Mouse (Mus musculus) MEL (cell line): ENCODE results near the gene Isg20l2. TPM values are rescaled to one million over a fixed set of nuclear protein-coding genes. Genes with fewer than 3 reads are reported as not detected.
A peak's percentile ranks its signal among the peaks of the same experiment; 100 is the strongest.

Experiments used
- DNase-seq: peaks from one replicate; pipeline ENCODE4 v3.0.0; 2011; ENCODE audit warnings: low read depth, low spot score
- H3K27ac ChIP-seq: 2 replicates; pipeline ENCODE4 v1.5.1; 2012; ENCODE audit warnings: low read depth, mild to moderate bottlenecking, control low read depth, low read length, moderate library complexity; ENCODE audit not compliant: control insufficient read depth
- H3K27me3 ChIP-seq, 2 experiments: fragments of 150-350 bp in 1 of 2; sonication (generic) in 1 of 2; 2 replicates each; pipeline ENCODE4 v1.6.1; 2012; ENCODE audit warnings: low read length in 2 of 2, mild to moderate bottlenecking in 2 of 2, improper control_type of control experiment in 1 of 2, moderate library complexity in 1 of 2; ENCODE audit not compliant: insufficient read depth in 2 of 2, control insufficient read depth in 1 of 2
- H3K36me3 ChIP-seq, 2 experiments: 2 replicates each; pipeline ENCODE4 v1.6.1; 2012 to 2014; ENCODE audit warnings: low read length in 2 of 2, improper control_type of control experiment in 1 of 2, inconsistent platforms in 1 of 2, mild to moderate bottlenecking in 1 of 2; ENCODE audit not compliant: insufficient read depth in 2 of 2, control insufficient read depth in 1 of 2
- H3K4me1 ChIP-seq, 2 experiments: fragments of 150-350 bp in 1 of 2; sonication (generic) in 1 of 2; 2 replicates each; pipeline ENCODE4 v1.6.1; 2012; ENCODE audit warnings: low read length in 2 of 2, improper control_type of control experiment in 1 of 2, mild to moderate bottlenecking in 1 of 2; ENCODE audit not compliant: insufficient read depth in 2 of 2, control insufficient read depth in 1 of 2
- H3K4me3 ChIP-seq, 2 experiments: fragments of 150-350 bp in 1 of 2; sonication (generic) in 1 of 2; 2 replicates each; pipeline ENCODE4 v1.5.1; 2012; ENCODE audit warnings: low read depth in 2 of 2, low read length in 2 of 2, mild to moderate bottlenecking in 2 of 2, moderate library complexity in 2 of 2, control low read depth in 1 of 2, improper control_type of control experiment in 1 of 2; ENCODE audit not compliant: control insufficient read depth in 1 of 2, insufficient read depth in 1 of 2
- H3K79me2 ChIP-seq: 2 replicates; pipeline ENCODE4 v1.6.1; 2012; ENCODE audit warnings: mild to moderate bottlenecking, low read length, moderate library complexity; ENCODE audit not compliant: control insufficient read depth, poor library complexity, insufficient read depth
- H3K9ac ChIP-seq: 2 replicates; pipeline ENCODE4 v1.6.1; 2012; ENCODE audit warnings: low read depth, mild to moderate bottlenecking, control low read depth, low read length, moderate library complexity; ENCODE audit not compliant: control insufficient read depth, poor library complexity, severe bottlenecking
- H3K9me3 ChIP-seq: fragments of 150-350 bp; sonication (generic); replicated peaks from 2 replicates; pipeline ENCODE4 v1.6.1; 2012; ENCODE audit warnings: mild to moderate bottlenecking, low read length, improper control_type of control experiment, moderate library complexity; ENCODE audit not compliant: insufficient read depth
- CHD1 ChIP-seq: IDR thresholded peaks from 2 replicates; pipeline ENCODE4 v1.6.1; 2012; ENCODE audit warnings: low read depth, mild to moderate bottlenecking, inconsistent platforms, low read length, improper control_type of control experiment
- CTCF ChIP-seq, 3 experiments: IDR thresholded peaks in 2 of 3; conservative IDR thresholded peaks in 1 of 3; 2 replicates each; pipeline ENCODE4 v1.5.1; 2011 to 2012; ENCODE audit warnings: low read length in 3 of 3, low read depth in 2 of 3, mild to moderate bottlenecking in 2 of 3, improper control_type of control experiment in 1 of 3, inconsistent platforms in 1 of 3, mixed read lengths in 1 of 3, moderate library complexity in 1 of 3; ENCODE audit not compliant: control insufficient read depth in 1 of 3, insufficient read depth in 1 of 3, poor library complexity in 1 of 3, severe bottlenecking in 1 of 3
- E2F4 ChIP-seq: IDR thresholded peaks from 2 replicates; pipeline ENCODE4 v1.6.1; 2011; ENCODE audit warnings: low read depth, low read length, improper control_type of control experiment, borderline replicate concordance
- ELF1 ChIP-seq: IDR thresholded peaks from 2 replicates; pipeline ENCODE4 v1.6.1; 2014; ENCODE audit warnings: low read depth, mild to moderate bottlenecking, inconsistent platforms, low read length, improper control_type of control experiment, moderate library complexity
- EP300 ChIP-seq, 2 experiments: IDR thresholded peaks; 2 replicates each; pipeline ENCODE4 v1.6.1; 2011; ENCODE audit warnings: improper control_type of control experiment in 2 of 2, low read length in 2 of 2, low read depth in 1 of 2, mild to moderate bottlenecking in 1 of 2
- GABPA ChIP-seq: IDR thresholded peaks from 2 replicates; pipeline ENCODE4 v1.6.1; 2012; ENCODE audit warnings: low read depth, mild to moderate bottlenecking, inconsistent platforms, low read length, improper control_type of control experiment, moderate library complexity
- HCFC1 ChIP-seq: IDR thresholded peaks from 2 replicates; pipeline ENCODE4 v1.6.1; 2012; ENCODE audit warnings: low read depth, mild to moderate bottlenecking, inconsistent platforms, low read length, improper control_type of control experiment, moderate library complexity
- JUND ChIP-seq: IDR thresholded peaks from 2 replicates; pipeline ENCODE4 v1.6.1; 2011; ENCODE audit warnings: low read depth, mild to moderate bottlenecking, improper control_type of control experiment, low read length
- MAFK ChIP-seq: IDR thresholded peaks from 2 replicates; pipeline ENCODE4 v1.6.1; 2011; ENCODE audit warnings: low read depth, mild to moderate bottlenecking, low read length, improper control_type of control experiment, borderline replicate concordance
- MEF2A ChIP-seq: IDR thresholded peaks from 2 replicates; pipeline ENCODE4 v1.6.1; 2014; ENCODE audit warnings: low read depth, mild to moderate bottlenecking, inconsistent platforms, low read length, improper control_type of control experiment; ENCODE audit not compliant: poor library complexity, insufficient replicate concordance, severe bottlenecking; ENCODE audit errors: extremely low read depth
- MYC ChIP-seq: IDR thresholded peaks from 2 replicates; pipeline ENCODE4 v1.6.1; 2011; ENCODE audit warnings: low read depth, mild to moderate bottlenecking, low read length, improper control_type of control experiment, moderate library complexity
- NRF1 ChIP-seq: IDR thresholded peaks from 2 replicates; pipeline ENCODE4 v1.6.1; 2014; ENCODE audit warnings: low read depth, mild to moderate bottlenecking, inconsistent platforms, low read length, improper control_type of control experiment, moderate library complexity; ENCODE audit not compliant: poor library complexity, insufficient read depth, severe bottlenecking
- POLR2AphosphoS2 ChIP-seq: IDR thresholded peaks from 2 replicates; pipeline ENCODE4 v1.6.1; 2011; ENCODE audit warnings: low read length, improper control_type of control experiment
- POLR2AphosphoS5 ChIP-seq: IDR thresholded peaks from 2 replicates; pipeline ENCODE4 v1.6.1; 2012; ENCODE audit warnings: low read depth, borderline replicate concordance, mild to moderate bottlenecking, inconsistent platforms, low read length, moderate library complexity, mixed read lengths
- RAD21 ChIP-seq: IDR thresholded peaks from 2 replicates; pipeline ENCODE4 v1.6.1; 2011; ENCODE audit warnings: mild to moderate bottlenecking, low read depth, low read length, improper control_type of control experiment
- SMC3 ChIP-seq: IDR thresholded peaks from 2 replicates; pipeline ENCODE4 v1.6.1; 2011; ENCODE audit warnings: low read depth, low read length, improper control_type of control experiment
- UBTF ChIP-seq: IDR thresholded peaks from 2 replicates; pipeline ENCODE4 v1.6.1; 2012; ENCODE audit warnings: low read depth, mild to moderate bottlenecking, inconsistent platforms, low read length, improper control_type of control experiment, moderate library complexity, borderline replicate concordance; ENCODE audit not compliant: insufficient read depth
- USF2 ChIP-seq, 2 experiments: IDR thresholded peaks; 2 replicates each; pipeline ENCODE4 v1.6.1; 2011 to 2012; ENCODE audit warnings: improper control_type of control experiment in 2 of 2, low read length in 2 of 2, borderline replicate concordance in 1 of 2, inconsistent platforms in 1 of 2, low read depth in 1 of 2, mild to moderate bottlenecking in 1 of 2; ENCODE audit not compliant: insufficient read depth in 1 of 2
- ZC3H11A ChIP-seq: IDR thresholded peaks from 2 replicates; pipeline ENCODE4 v1.6.1; 2012; ENCODE audit warnings: low read depth, mild to moderate bottlenecking, inconsistent platforms, low read length, improper control_type of control experiment
- ZKSCAN1 ChIP-seq: IDR thresholded peaks from 2 replicates; pipeline ENCODE4 v1.6.1; 2012; ENCODE audit warnings: low read depth, mild to moderate bottlenecking, inconsistent platforms, low read length, improper control_type of control experiment, moderate library complexity
- ZMIZ1 ChIP-seq: IDR thresholded peaks from 2 replicates; pipeline ENCODE4 v1.6.1; 2012; ENCODE audit warnings: low read depth, mild to moderate bottlenecking, inconsistent platforms, low read length, improper control_type of control experiment, moderate library complexity
- polyA plus RNA-seq, 2 experiments: library from polyadenylated mRNA; stranded (reverse) in 1 of 2; unstranded in 1 of 2; fragments of >175 nt in 1 of 2; fragments of >200 nt in 1 of 2; gene quantifications; 2 replicates each; pipeline versions ENCODE4 v1.2.1 to v1.2.4; 2012; ENCODE audit warnings: low replicate concordance in 2 of 2, low read depth in 1 of 2; ENCODE audit not compliant: insufficient read length in 2 of 2, insufficient read depth in 1 of 2, missing spikeins in 1 of 2
- total RNA-seq: library from RNA; depleted of rRNA; stranded (reverse); fragments of 300-350 nt; gene quantifications from 2 replicates; pipeline ENCODE4 v1.2.3, GENCODE M21; 2012

Gene Isg20l2
- total and polyA plus RNA-seq, 3 experiments: 45.0 to 71.8 TPM; not detected in 1

DNA sequence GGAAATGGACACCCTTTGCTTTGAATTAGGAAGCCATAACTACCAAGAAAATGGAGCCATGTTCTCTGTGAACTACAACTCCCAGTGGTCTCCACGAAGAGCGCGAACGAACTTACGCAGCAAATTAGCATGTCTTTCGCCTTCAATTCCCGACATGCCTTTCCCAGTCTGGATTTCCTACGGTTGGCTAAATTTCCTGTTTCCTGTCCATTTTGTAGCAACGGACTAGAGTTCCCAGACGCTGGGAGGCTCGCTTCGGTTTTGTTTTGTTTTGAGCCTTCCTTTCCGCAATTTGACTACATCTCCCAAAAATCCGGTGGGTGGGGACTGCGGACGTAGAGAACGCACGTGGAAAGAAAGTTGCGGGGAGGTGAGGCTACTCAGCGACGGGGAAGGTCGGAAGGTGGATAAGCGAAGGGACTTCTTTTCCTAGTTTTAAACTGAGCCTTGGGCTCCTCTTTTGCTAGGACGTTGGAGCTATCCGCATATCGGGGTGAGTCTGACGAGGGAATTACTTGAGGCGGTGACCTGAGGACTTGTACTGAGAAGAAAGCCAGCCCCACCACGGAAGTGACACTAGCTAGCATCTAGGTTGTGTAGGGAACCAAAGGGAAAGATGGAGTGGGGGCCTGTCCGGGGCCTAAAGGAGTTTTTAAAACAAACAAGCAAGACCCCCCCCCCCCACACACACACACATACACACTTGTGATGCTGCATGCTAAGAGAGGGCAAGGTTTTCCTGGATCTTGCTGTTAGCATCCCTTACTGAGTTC is 10.6 kb upstream of the Isg20l2 start, which contains the start of gene Mrpl24 (continued):
- TF ChIP-seq ZMIZ1 (no peak; the same call in 1 of the 2 replicates), HCFC1 (peak; percentile 96), EP300 (IDR thresholded peaks at IDR 0.05; ENCODE audit: low read depth in 1 of 2, low read length in 2 of 2) (no peak)

DNA sequence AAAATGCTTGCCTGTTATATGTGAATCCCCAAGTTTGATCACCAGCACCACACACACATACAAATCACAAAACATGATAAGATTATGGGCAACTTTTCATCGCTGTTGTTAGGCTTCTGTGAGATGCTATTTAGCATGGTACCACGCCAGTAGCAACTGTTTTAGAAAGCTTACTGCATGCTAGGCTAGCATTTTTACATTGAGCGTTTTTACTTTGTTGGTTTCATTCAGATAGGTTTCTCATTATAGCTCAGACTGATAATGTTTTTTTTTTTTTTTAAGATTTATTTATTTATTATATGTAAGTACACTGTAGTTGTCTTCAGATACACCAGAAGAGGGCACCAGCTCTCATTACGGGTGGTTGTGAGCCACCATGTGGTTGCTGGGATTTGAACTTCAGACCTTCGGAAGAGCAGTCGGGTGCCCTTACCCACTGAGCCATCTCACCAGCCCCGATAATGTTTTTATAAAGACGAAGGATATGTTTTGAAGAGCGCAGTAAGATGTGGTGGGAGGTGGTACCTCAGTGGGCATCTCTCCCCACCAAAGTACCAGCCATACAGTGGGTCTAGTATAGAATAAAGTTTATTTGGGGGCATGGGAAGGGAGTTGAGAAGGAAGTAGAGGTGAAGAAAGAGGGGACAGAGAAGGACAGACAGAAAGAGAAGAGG is 9.7 kb upstream of the Isg20l2 start:
- no peak for DNase-seq
- no peaks in the 10 kb centered on the region for H3K9me3 ChIP-seq
- no peaks in the 10 kb centered on the region for H3K4me1 ChIP-seq
- no peaks in the 10 kb centered on the region for H3K27me3 ChIP-seq
- TF ChIP-seq EP300 (IDR thresholded peaks at IDR 0.05; ENCODE audit: low read depth in 1 of 2, low read length in 2 of 2) (no peak), ZC3H11A (no peak), HCFC1 (no peak)
- H3K79me2 ChIP-seq: peaks cover 7% of the 10 kb centered on the region; the same call in 1 of the 2 replicates
- H3K4me3 ChIP-seq: peak overlapping the region; percentile 65 to 90; a peak in 3 of 4 replicates
- peaks cover 0 to 6% of the 10 kb centered on the region in 2 experiments; a peak in 3 of 4 replicates for H3K36me3 ChIP-seq
- H3K27ac ChIP-seq: no peak overlapping the region
- H3K9ac ChIP-seq: peak overlapping the region; percentile 85

DNA sequence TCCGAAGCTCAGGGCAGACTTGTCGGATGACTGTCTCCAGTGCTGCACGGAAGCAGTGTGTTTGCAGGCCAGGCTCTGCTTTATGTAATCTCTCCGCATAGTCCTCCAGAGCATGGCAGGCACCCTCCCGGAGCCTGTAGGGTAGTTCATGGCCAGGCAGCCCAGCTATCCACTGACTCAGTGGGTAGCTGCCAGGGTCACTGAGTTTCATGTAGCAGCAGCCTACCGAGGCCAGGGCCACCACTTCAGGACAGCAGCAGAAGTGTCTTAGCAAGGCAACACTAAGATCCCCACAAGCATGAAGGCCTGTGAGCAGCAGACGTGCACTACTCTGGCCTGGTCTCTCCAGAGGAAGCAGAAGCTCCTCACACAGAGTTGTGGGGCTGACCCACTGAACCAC is 5.1 kb upstream of the Isg20l2 start:
- Histone ChIP-seq H3K27ac (no peak overlapping the region), H3K9me3 (no peaks in the 10 kb centered on the region), H3K36me3 (peaks cover 0 to 2% of the 10 kb centered on the region in 2 experiments; a peak in 2 of 4 replicates), H3K9ac (no peak overlapping the region), H3K79me2 (peaks cover 17% of the 10 kb centered on the region), H3K4me3 (no peak overlapping the region), H3K4me1 (0 out of 4 replicates have a peak, but pooled peaks cover 0 to 2% of the 10 kb centered on the region in 2 experiments), H3K27me3 (no peaks in the 10 kb centered on the region)
- DNase-seq: no peak
- TF ChIP-seq NRF1 (no peak), USF2 (IDR thresholded peaks at IDR 0.05; ENCODE audit: borderline replicate concordance in 1 of 2, insufficient read depth in 1 of 2, low read depth in 1 of 2, low read length in 2 of 2) (no peak), CHD1 (no peak), GABPA (no peak), ZKSCAN1 (no peak), RAD21 (no peak), POLR2AphosphoS5 (no peak), JUND (no peak), SMC3 (no peak), EP300 (IDR thresholded peaks at IDR 0.05; ENCODE audit: low read depth in 1 of 2, low read length in 2 of 2) (no peak), UBTF (no peak), E2F4 (no peak), POLR2AphosphoS2 (no peak), MEF2A (no peak), ZMIZ1 (no peak; the same call in 1 of the 2 replicates), CTCF (IDR thresholded peaks at IDR 0.05 in 2 of 3, conservative IDR thresholded peaks at IDR 0.05 in 1 of 3; ENCODE audit: control insufficient read depth in 1 of 3, insufficient read depth in 1 of 3, low read depth in 2 of 3, low read length in 3 of 3, poor library complexity in 1 of 3, severe bottlenecking in 1 of 3) (no peak), ELF1 (no peak), MYC (no peak), MAFK (no peak)
